Mouse (Mus musculus): ENCODE data around the gene Rad50. TPM values are rescaled to one million over a fixed set of nuclear protein-coding genes. Genes with fewer than 3 reads are reported as not detected.

Gene Rad50
- total and polyA plus RNA-seq, 2 experiments from 2014 or later = 5.8 to 10.0 TPM

DNA sequence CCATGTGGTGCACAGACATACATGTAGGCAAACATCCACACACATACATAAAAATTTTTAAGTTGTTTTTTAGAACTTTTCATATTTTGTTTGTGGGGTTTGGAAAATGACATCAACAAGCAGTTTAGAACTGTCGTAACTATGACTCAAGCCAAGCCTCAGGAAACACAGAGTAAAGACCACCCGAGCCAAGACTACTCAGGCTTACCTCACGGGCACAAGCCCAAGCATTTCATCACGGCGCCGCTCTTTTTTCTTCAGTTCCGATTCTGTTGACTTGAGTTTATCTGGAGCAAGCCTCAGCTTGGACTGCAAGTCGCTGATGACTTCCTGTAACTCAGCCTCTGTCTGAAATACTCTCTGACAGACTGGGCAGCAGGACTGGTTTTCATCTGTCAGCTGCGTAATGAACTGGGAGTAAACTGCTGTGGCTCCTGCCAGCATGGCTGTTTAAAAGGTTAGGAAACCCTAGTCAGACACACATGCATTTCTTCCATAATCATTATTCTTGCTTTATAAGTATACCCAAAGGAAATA is 24.1 kb downstream of the Rad50 start:
- TF ChIP-seq CTCF (IDR thresholded peaks at IDR 0.05) = no peak
- H3K9me3 ChIP-seq (ENCODE audit: low read length) = no peaks in the 10 kb centered on the region
- no peaks in the 10 kb centered on the region for H3K27me3 ChIP-seq (ENCODE audit: insufficient read depth, low read length)
- WGBS = 96% methylated on average over 9 of the region's 9 CpGs
- peaks cover 3% of the 10 kb centered on the region; the same call in 1 of the 2 replicates for H3K36me3 ChIP-seq (ENCODE audit: insufficient read depth, low read length)
- ATAC-seq (ENCODE audit: low FRiP score) (no peak), DNase-seq (ENCODE audit: low spot score) (no peak)
- no peak overlapping the region for H3K4me2 ChIP-seq (ENCODE audit: low read depth, low read length, poor library complexity, severe bottlenecking)
- H3K4me1 ChIP-seq (ENCODE audit: insufficient read depth, low read length) = no peaks in the 10 kb centered on the region
- no peak overlapping the region for H3K9ac ChIP-seq (replicated peaks; ENCODE audit: low read length, poor library complexity, severe bottlenecking)
- no peak overlapping the region for H3K4me3 ChIP-seq (ENCODE audit: low read depth, low read length)
- H3K27ac ChIP-seq (ENCODE audit: low read depth, low read length) = no peak overlapping the region

- Histone ChIP-seq H3K4me3 (ENCODE audit: low read depth, low read length) (no peak overlapping the region), H3K27ac (ENCODE audit: low read depth, low read length) (no peak overlapping the region), H3K9ac (replicated peaks; ENCODE audit: low read length, poor library complexity, severe bottlenecking) (no peak overlapping the region), H3K27me3 (ENCODE audit: insufficient read depth, low read length) (no peaks in the 10 kb centered on the region), H3K9me3 (ENCODE audit: low read length) (no peaks in the 10 kb centered on the region), H3K4me2 (ENCODE audit: low read depth, low read length, poor library complexity, severe bottlenecking) (no peak overlapping the region), H3K4me1 (ENCODE audit: insufficient read depth, low read length) (no peaks in the 10 kb centered on the region), H3K36me3 (ENCODE audit: insufficient read depth, low read length) (peaks cover 3% of the 10 kb centered on the region; the same call in 1 of the 2 replicates)
- WGBS = 89% methylated on average over 2 of the region's 2 CpGs
- TF ChIP-seq CTCF (IDR thresholded peaks at IDR 0.05) = no peak
- DNase-seq (ENCODE audit: low spot score) (no peak), ATAC-seq (ENCODE audit: low FRiP score) (no peak)
These were observed 24.9 kb downstream of the Rad50 start for GRCm38 (mm10) chr11:53682170-53682569.

DNA sequence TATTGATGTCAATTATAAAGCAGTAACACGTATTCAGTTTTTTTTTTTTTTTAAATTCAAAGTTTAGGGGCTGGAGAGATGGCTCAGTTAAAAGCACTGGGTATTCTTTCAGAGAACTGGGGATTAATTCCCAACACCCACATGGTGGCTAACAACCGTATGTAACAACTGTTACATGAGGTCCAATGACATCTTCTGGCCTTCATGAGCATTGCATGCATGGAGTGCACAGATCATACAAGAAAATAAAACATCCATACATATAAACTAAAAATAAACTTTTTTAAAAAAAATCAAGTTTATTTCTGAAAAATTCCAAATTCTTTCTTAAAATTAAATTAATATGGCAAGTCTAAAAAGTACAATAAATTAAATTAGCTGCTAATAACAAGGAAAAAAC is 25.4 kb downstream of the Rad50 start:
- Histone ChIP-seq H3K4me1 (ENCODE audit: insufficient read depth, low read length) (no peaks in the 10 kb centered on the region), H3K27me3 (ENCODE audit: insufficient read depth, low read length) (no peaks in the 10 kb centered on the region), H3K9me3 (ENCODE audit: low read length) (no peaks in the 10 kb centered on the region), H3K4me2 (ENCODE audit: low read depth, low read length, poor library complexity, severe bottlenecking) (no peak overlapping the region), H3K9ac (replicated peaks; ENCODE audit: low read length, poor library complexity, severe bottlenecking) (no peak overlapping the region), H3K36me3 (ENCODE audit: insufficient read depth, low read length) (peaks cover 3% of the 10 kb centered on the region; the same call in 1 of the 2 replicates), H3K4me3 (ENCODE audit: low read depth, low read length) (no peak overlapping the region), H3K27ac (ENCODE audit: low read depth, low read length) (no peak overlapping the region)
- WGBS = 91% methylated on average over 2 of the region's 2 CpGs
- ATAC-seq (ENCODE audit: low FRiP score) = no peak
- peak; percentile 16; the same call in 1 of the 2 replicates for TF ChIP-seq CTCF (IDR thresholded peaks at IDR 0.05)
- no peak for DNase-seq (ENCODE audit: low spot score)

DNA sequence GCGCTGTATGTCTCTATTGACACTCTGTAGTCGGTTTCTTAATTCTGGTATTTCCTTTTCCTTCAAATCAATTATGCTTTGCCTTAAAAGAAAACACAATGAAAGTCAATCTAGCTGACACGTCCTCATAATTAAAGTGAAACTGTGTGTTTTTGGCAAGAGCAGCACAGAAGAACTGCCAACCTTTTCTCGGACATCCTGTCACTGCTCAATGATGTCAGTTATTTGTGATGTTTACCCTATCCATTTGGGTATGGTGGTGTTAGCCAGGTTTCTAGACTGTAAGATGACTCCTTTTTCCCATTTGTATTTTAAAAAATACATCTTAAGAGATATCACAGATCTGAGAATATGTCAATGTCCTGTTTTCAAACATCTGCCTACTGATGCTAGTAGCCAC is 27.0 kb downstream of the Rad50 start:
- Histone ChIP-seq H3K4me3 (ENCODE audit: low read depth, low read length) (no peak overlapping the region), H3K9ac (replicated peaks; ENCODE audit: low read length, poor library complexity, severe bottlenecking) (no peak overlapping the region), H3K4me2 (ENCODE audit: low read depth, low read length, poor library complexity, severe bottlenecking) (no peak overlapping the region), H3K36me3 (ENCODE audit: insufficient read depth, low read length) (peaks cover 3% of the 10 kb centered on the region; the same call in 1 of the 2 replicates), H3K9me3 (ENCODE audit: low read length) (no peaks in the 10 kb centered on the region), H3K27me3 (ENCODE audit: insufficient read depth, low read length) (no peaks in the 10 kb centered on the region), H3K4me1 (ENCODE audit: insufficient read depth, low read length) (no peaks in the 10 kb centered on the region), H3K27ac (ENCODE audit: low read depth, low read length) (no peak overlapping the region)
- no peak for TF ChIP-seq CTCF (IDR thresholded peaks at IDR 0.05)
- ATAC-seq (ENCODE audit: low FRiP score) (no peak), DNase-seq (ENCODE audit: low spot score) (no peak)
- 91% methylated on average over 4 of the region's 4 CpGs for WGBS

GRCm38 (mm10) chr11:53671414-53671813 is 35.7 kb downstream of the Rad50 start:
- DNase-seq (ENCODE audit: low spot score) = no peak

DNA sequence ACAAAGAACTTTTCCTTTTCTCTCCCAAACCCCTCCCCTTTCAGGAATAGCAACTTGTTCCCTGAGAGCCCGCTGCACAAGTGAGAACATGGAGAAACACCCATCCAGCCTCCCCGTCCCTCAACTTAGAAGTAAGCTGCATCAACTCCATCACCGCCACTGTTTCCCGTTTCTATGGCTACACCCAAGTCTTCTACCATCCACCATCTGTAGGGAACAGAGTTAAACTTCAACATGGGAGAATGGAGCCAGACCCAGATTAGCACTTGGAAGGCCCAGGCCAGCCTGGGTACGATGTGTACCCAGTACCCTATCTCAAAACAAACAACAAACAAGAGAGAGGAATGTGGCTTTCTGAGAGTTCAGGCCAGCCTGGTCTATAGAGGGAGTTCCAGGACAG is 43.0 kb downstream of the Rad50 start:
- no peak for TF ChIP-seq CTCF (IDR thresholded peaks at IDR 0.05)
- 84% methylated on average over 5 of the region's 5 CpGs for WGBS
- Histone ChIP-seq H3K4me2 (ENCODE audit: low read depth, low read length, poor library complexity, severe bottlenecking) (no peak overlapping the region), H3K4me3 (ENCODE audit: low read depth, low read length) (no peak overlapping the region), H3K27ac (ENCODE audit: low read depth, low read length) (no peak overlapping the region), H3K36me3 (ENCODE audit: insufficient read depth, low read length) (peaks cover 2% of the 10 kb centered on the region; the same call in 1 of the 2 replicates), H3K27me3 (ENCODE audit: insufficient read depth, low read length) (no peaks in the 10 kb centered on the region), H3K4me1 (ENCODE audit: insufficient read depth, low read length) (no peaks in the 10 kb centered on the region), H3K9me3 (ENCODE audit: low read length) (no peaks in the 10 kb centered on the region), H3K9ac (replicated peaks; ENCODE audit: low read length, poor library complexity, severe bottlenecking) (no peak overlapping the region)
- ATAC-seq (ENCODE audit: low FRiP score) = no peak
- no peak for DNase-seq (ENCODE audit: low spot score)

More at GRCm38 (mm10) chr11:53671414-53671813, 35.7 kb downstream of the Rad50 start:
- Histone ChIP-seq H3K9ac (replicated peaks; ENCODE audit: low read length, poor library complexity, severe bottlenecking) (no peak overlapping the region), H3K4me3 (ENCODE audit: low read depth, low read length) (no peak overlapping the region), H3K27me3 (ENCODE audit: insufficient read depth, low read length) (no peaks in the 10 kb centered on the region), H3K4me2 (ENCODE audit: low read depth, low read length, poor library complexity, severe bottlenecking) (no peak overlapping the region), H3K9me3 (ENCODE audit: low read length) (no peaks in the 10 kb centered on the region), H3K4me1 (ENCODE audit: insufficient read depth, low read length) (no peaks in the 10 kb centered on the region), H3K27ac (ENCODE audit: low read depth, low read length) (no peak overlapping the region), H3K36me3 (ENCODE audit: insufficient read depth, low read length) (peaks cover 14% of the 10 kb centered on the region; the same call in 1 of the 2 replicates)
- 96% methylated on average over 4 of the region's 4 CpGs for WGBS
- ATAC-seq (ENCODE audit: low FRiP score) = no peak
- TF ChIP-seq CTCF (IDR thresholded peaks at IDR 0.05) = no peak
